Mouse (Mus musculus) C3H10T1/2 (cell line): ENCODE results near the gene Gpr137c. TPM values are rescaled to one million over a fixed set of nuclear protein-coding genes. Genes with fewer than 3 reads are reported as not detected.

Source experiments
- polyA plus RNA-seq, 2 experiments: library from polyadenylated mRNA; unstranded; fragments of >200 nt; fragmentation: generic; extraction: Trizol; gene quantifications; one replicate each; pipeline ENCODE4 v1.2.1; 2012; ENCODE audit warnings: missing spikeins in 2 of 2

Gene Gpr137c
- polyA plus RNA-seq, result under 1 TPM; 0.07 to 0.34 TPM

GRCm38 (mm10) chr14:45219281-45220089 lies at the start of gene Gpr137c:
Gene Gpr137c, plus strand, starts transcription at chr14:45219717.

GRCm38 (mm10) chr14:45220090-45220956 lies 806 bp downstream of the Gpr137c start, which contains the start of gene Txndc16:
Gene Txndc16, minus strand, starts transcription at chr14:45220328.

GRCm38 (mm10) chr14:45318426-45319236 lies 99.1 kb downstream of the Gpr137c start, which contains the start of gene Ero1l:
Gene Ero1l, minus strand, starts transcription at chr14:45318771.

GRCm38 (mm10) chr14:45329589-45330181 lies 110.2 kb downstream of the Gpr137c start, which contains the start of gene Psmc6:
Gene Psmc6, plus strand, starts transcription at chr14:45329788.

Other genes starting within 250 kb of the Gpr137c start
- gene Ptger2, start 231.5 kb upstream of the Gpr137c start, polyA plus RNA-seq, result not detected
- gene Txndc16, start 611 bp downstream of the Gpr137c start, polyA plus RNA-seq, result 1 to 10 TPM in 1 of 2 experiments, under 1 TPM in 1; 0.36 to 5.6 TPM
- 1 to 10 TPM; 2.8 to 3.4 TPM for gene Ero1l, start 99.1 kb downstream of the Gpr137c start, polyA plus RNA-seq
- 10 to 100 TPM in 1 of 2 experiments, 1 to 10 TPM in 1; 1.9 to 18.5 TPM for gene Psmc6, start 110.1 kb downstream of the Gpr137c start, polyA plus RNA-seq
- gene Styx, start 131.4 kb downstream of the Gpr137c start, polyA plus RNA-seq, result 1 to 10 TPM in 1 of 2 experiments, under 1 TPM in 1; 0.47 to 1.7 TPM
- gene Gnpnat1, start 185.2 kb downstream of the Gpr137c start, polyA plus RNA-seq, result 1 to 10 TPM; 3.5 to 5.0 TPM